In genomic region chr14:21989291-21989913, GRCm38 (mm10) we compare ENCODE assay signal across 8 mouse cellular contexts. TPM values are rescaled to one million over a fixed set of nuclear protein-coding genes. Genes with fewer than 3 reads are reported as not detected.
DNase-seq lines count a peak whose midpoint lies in the region; ATAC-seq and TF ChIP-seq lines count a peak whose summit lies in the region.

Zfp503 (minus strand) TSS chr14:21989601.

- peak within 1 kb of the TSS; percentile 98 for H3K27ac ChIP-seq in embryonic facial prominence, embryonic 15.5 days (replicated peaks)
- H3K27ac ChIP-seq in heart, embryonic 16.5 days (ENCODE audit: low read length) = peak within 1 kb of the TSS; percentile 72
- H3K27ac ChIP-seq in macrophage = no peak within 1 kb of the TSS
- H3K27ac ChIP-seq in stomach, postnatal 0 days (replicated peaks) = peak within 1 kb of the TSS; percentile 99

- no peak for TF ChIP-seq EP300 in stomach, postnatal 0 days (optimal IDR thresholded peaks at IDR 0.05)

- H3K4me1 ChIP-seq in embryonic facial prominence, embryonic 15.5 days = peaks cover 35% of the 10 kb centered on the region
- peaks cover 22% of the 10 kb centered on the region for H3K4me1 ChIP-seq in heart, embryonic 16.5 days (ENCODE audit: control insufficient read depth, insufficient read depth, low read length)
- no peaks in the 10 kb centered on the region; the same call in 1 of the 2 replicates for H3K4me1 ChIP-seq in stomach, postnatal 0 days (replicated peaks; ENCODE audit: control insufficient read depth, insufficient read depth)

- ATAC-seq in embryonic facial prominence, embryonic 15.5 days (ENCODE audit: insufficient number of reproducible peaks, low FRiP score, low TSS enrichment, low read depth) = peak; percentile 8; the same call in 1 of the 2 replicates
- no peak for ATAC-seq in heart, embryonic 16.5 days (replicated peaks; ENCODE audit: extremely low read depth, insufficient read depth, low FRiP score)
- ATAC-seq in stomach, postnatal 0 days (ENCODE audit: low FRiP score, low TSS enrichment) = peak; percentile 55

- DNase-seq in right cerebral cortex, postnatal 25 days = peak; percentile 23
- DNase-seq in right cerebral cortex, postnatal 36 days (ENCODE audit: low spot score in 2 of 2) = no peak
- DNase-seq in kidney, postnatal 25 days = peak; percentile 81 to 93
- peak; percentile 91 for DNase-seq in stomach, postnatal 0 days (ENCODE audit: low spot score)
- DNase-seq in cerebellum, postnatal 36 days = no peak

- TF ChIP-seq CTCF in stomach, postnatal 0 days (IDR thresholded peaks at IDR 0.05; ENCODE audit: low read depth) = peak; percentile 64

- H3K27me3 ChIP-seq in embryonic facial prominence, embryonic 15.5 days = no peaks in the 10 kb centered on the region
- H3K27me3 ChIP-seq in heart, embryonic 16.5 days (ENCODE audit: control insufficient read depth, insufficient read depth, low read length) = peaks cover 47% of the 10 kb centered on the region
- no peaks in the 10 kb centered on the region for H3K27me3 ChIP-seq in stomach, postnatal 0 days (ENCODE audit: control insufficient read depth, insufficient read depth, low read length)

- H3K4me3 ChIP-seq in embryonic facial prominence, embryonic 15.5 days (replicated peaks) = peak within 1 kb of the TSS; percentile 77
- peak within 1 kb of the TSS; percentile 66 for H3K4me3 ChIP-seq in heart, embryonic 16.5 days (ENCODE audit: low read length)
- H3K4me3 ChIP-seq in macrophage (ENCODE audit: inconsistent target) = peak within 1 kb of the TSS; percentile 51; the same call in 1 of the 2 replicates
- peak within 1 kb of the TSS; percentile 90 for H3K4me3 ChIP-seq in stomach, postnatal 0 days (ENCODE audit: low read depth, low read length)

- no peaks in the 10 kb centered on the region for H3K9me3 ChIP-seq in embryonic facial prominence, embryonic 15.5 days (replicated peaks)
- H3K9me3 ChIP-seq in heart, embryonic 16.5 days (replicated peaks; ENCODE audit: control insufficient read depth, low read length) = no peaks in the 10 kb centered on the region
- no peaks in the 10 kb centered on the region for H3K9me3 ChIP-seq in stomach, postnatal 0 days (ENCODE audit: control insufficient read depth, low read length)

- 0 out of 2 replicates have a peak, but pooled peaks cover 5% of the 10 kb centered on the region for H3K36me3 ChIP-seq in embryonic facial prominence, embryonic 15.5 days
- no peaks in the 10 kb centered on the region for H3K36me3 ChIP-seq in heart, embryonic 16.5 days (ENCODE audit: control insufficient read depth, insufficient read depth)
- H3K36me3 ChIP-seq in macrophage (ENCODE audit: inconsistent target) = no peaks in the 10 kb centered on the region
- peaks cover 11% of the 10 kb centered on the region; the same call in 1 of the 2 replicates for H3K36me3 ChIP-seq in stomach, postnatal 0 days (ENCODE audit: control insufficient read depth, insufficient read depth, low read length)

- H3K79me2 ChIP-seq in macrophage (ENCODE audit: inconsistent target) = no peaks in the 10 kb centered on the region

- peak within 1 kb of the TSS; percentile 73 for H3K4me2 ChIP-seq in embryonic facial prominence, embryonic 15.5 days (replicated peaks)
- peak within 1 kb of the TSS; percentile 83 for H3K4me2 ChIP-seq in heart, embryonic 16.5 days (ENCODE audit: low read depth, low read length)
- H3K4me2 ChIP-seq in stomach, postnatal 0 days (replicated peaks; ENCODE audit: low read depth) = peak within 1 kb of the TSS; percentile 94

- WGBS in embryonic facial prominence, embryonic 15.5 days = under 1% methylated on average over 37 of the region's 37 CpGs
- under 1% methylated on average over 37 of the region's 37 CpGs for WGBS in heart, embryonic 16.5 days
- 6% methylated on average over 37 of the region's 37 CpGs for WGBS in macrophage (ENCODE audit: missing documents)
- 0% methylated on average over 36 of the region's 37 CpGs for WGBS in stomach, postnatal 0 days

- peak within 1 kb of the TSS; percentile 59 for H3K9ac ChIP-seq in embryonic facial prominence, embryonic 15.5 days
- H3K9ac ChIP-seq in heart, embryonic 16.5 days (ENCODE audit: low read length) = peak within 1 kb of the TSS; percentile 22
- H3K9ac ChIP-seq in stomach, postnatal 0 days (ENCODE audit: low read length) = peak within 1 kb of the TSS; percentile 82

RNA-seq across cellular contexts. Expression of gene Zfp503, which starts in this region (rescaled TPM):
- 26.1 and 27.0 TPM in 2 replicates for polyA plus RNA-seq in embryonic facial prominence, embryonic 15.5 days (2015; fragmentation: Nextera tagmentation; extraction: Ambion mirVana)
- polyA plus RNA-seq in heart, embryonic 16.5 days (2015; fragmentation: Nextera tagmentation; extraction: Ambion mirVana) = 1.9 and 2.9 TPM in 2 replicates
- total RNA-seq in macrophage (2018; cell fraction: chromatin; rRNA removed) = 1 to 10 TPM in 3 of 26 experiments, under 1 TPM in 19, not detected in 4; 0.17 to 4.1 (median 0.44) TPM
- 1 to 10 TPM in 7 of 26 experiments, under 1 TPM in 19; 0.23 to 1.5 (median 0.92) TPM for total RNA-seq in macrophage (2018; cell fraction: cytosol; rRNA removed)
- 1 to 10 TPM in 9 of 26 experiments, under 1 TPM in 15, not detected in 2; 0.19 to 2.2 (median 0.78) TPM for total RNA-seq in macrophage (2018; cell fraction: nucleus; rRNA removed)
- polyA plus RNA-seq in macrophage (2018) = 0.62 to 1.4 TPM (median 0.96 TPM) in 3 replicates
- polyA plus RNA-seq in stomach, postnatal 0 days (2015; fragmentation: Nextera tagmentation; extraction: Ambion mirVana) = 10.0 and 11.3 TPM in 2 replicates

Comparison
In these comparisons a context has a peak if more than half of its experiments do, and no peak if none do; other contexts are left out.
1. DNase-seq: peak in right cerebral cortex, postnatal 25 days (single experiment), kidney, postnatal 25 days (2 of 2) and stomach, postnatal 0 days (single experiment); none in right cerebral cortex, postnatal 36 days (0 of 2) and cerebellum, postnatal 36 days (0 of 2).
2. H3K9ac ChIP-seq: peak in every context shown above with its lines; median percentile 82 in stomach, postnatal 0 days; 59 in embryonic facial prominence, embryonic 15.5 days; 22 in heart, embryonic 16.5 days.
3. Peak in every context shown above with its lines, with median percentiles within 50 percentile points of each other: H3K4me2 ChIP-seq and H3K4me3 ChIP-seq.